Mouse (Mus musculus): ENCODE data around the gene Inhbe. TPM values are rescaled to one million over a fixed set of nuclear protein-coding genes. Genes with fewer than 3 reads are reported as not detected.

Gene Inhbe
- polyA plus RNA-seq, 1 experiment = not detected

GRCm38 (mm10) chr10:127337536-127338099 is 16.6 kb downstream of the Inhbe start:
- TF ChIP-seq POLR2A (IDR thresholded peaks at IDR 0.05; ENCODE audit: low read depth, low read length) (no peak), CTCF (IDR thresholded peaks at IDR 0.05; ENCODE audit: borderline replicate concordance, insufficient read depth, low read length) (no peak)
- Histone ChIP-seq H3K27ac (ENCODE audit: insufficient read depth, low read length) (no peak overlapping the region), H3K4me1 (ENCODE audit: control insufficient read depth, insufficient read depth, low read length) (no peaks in the 10 kb centered on the region), H3K4me3 (ENCODE audit: insufficient read depth, low read length) (no peak overlapping the region)

- TF ChIP-seq POLR2A (IDR thresholded peaks at IDR 0.05; ENCODE audit: low read depth, low read length) = no peak
- no peak for TF ChIP-seq CTCF (IDR thresholded peaks at IDR 0.05; ENCODE audit: borderline replicate concordance, insufficient read depth, low read length)
- H3K27ac ChIP-seq (ENCODE audit: insufficient read depth, low read length) = no peak overlapping the region
- H3K4me3 ChIP-seq (ENCODE audit: insufficient read depth, low read length) = no peak overlapping the region
- H3K4me1 ChIP-seq (ENCODE audit: control insufficient read depth, insufficient read depth, low read length) = no peaks in the 10 kb centered on the region
Observed at GRCm38 (mm10) chr10:127336952-127337351, 17.3 kb downstream of the Inhbe start.

GRCm38 (mm10) chr10:127335271-127335670 is 18.9 kb downstream of the Inhbe start:
- Histone ChIP-seq H3K27ac (ENCODE audit: insufficient read depth, low read length) (no peak overlapping the region), H3K4me3 (ENCODE audit: insufficient read depth, low read length) (no peak overlapping the region), H3K4me1 (ENCODE audit: control insufficient read depth, insufficient read depth, low read length) (no peaks in the 10 kb centered on the region)
- TF ChIP-seq POLR2A (IDR thresholded peaks at IDR 0.05; ENCODE audit: low read depth, low read length) = no peak
- TF ChIP-seq CTCF (IDR thresholded peaks at IDR 0.05; ENCODE audit: borderline replicate concordance, insufficient read depth, low read length) = no peak

GRCm38 (mm10) chr10:127333152-127333551 is 21.1 kb downstream of the Inhbe start:
- no peak for TF ChIP-seq POLR2A (IDR thresholded peaks at IDR 0.05; ENCODE audit: low read depth, low read length)
- no peak for TF ChIP-seq CTCF (IDR thresholded peaks at IDR 0.05; ENCODE audit: borderline replicate concordance, insufficient read depth, low read length)
- Histone ChIP-seq H3K27ac (ENCODE audit: insufficient read depth, low read length) (no peak overlapping the region), H3K4me3 (ENCODE audit: insufficient read depth, low read length) (no peak overlapping the region), H3K4me1 (ENCODE audit: control insufficient read depth, insufficient read depth, low read length) (no peaks in the 10 kb centered on the region)

GRCm38 (mm10) chr10:127332211-127332874 is 21.9 kb downstream of the Inhbe start:
- no peak for TF ChIP-seq CTCF (IDR thresholded peaks at IDR 0.05; ENCODE audit: borderline replicate concordance, insufficient read depth, low read length)
- no peak for TF ChIP-seq POLR2A (IDR thresholded peaks at IDR 0.05; ENCODE audit: low read depth, low read length)
- Histone ChIP-seq H3K4me3 (ENCODE audit: insufficient read depth, low read length) (no peak overlapping the region), H3K4me1 (ENCODE audit: control insufficient read depth, insufficient read depth, low read length) (no peaks in the 10 kb centered on the region), H3K27ac (ENCODE audit: insufficient read depth, low read length) (no peak overlapping the region)

GRCm38 (mm10) chr10:127330212-127330611 is 24.0 kb downstream of the Inhbe start:
- Histone ChIP-seq H3K4me3 (ENCODE audit: insufficient read depth, low read length) (no peak overlapping the region), H3K27ac (ENCODE audit: insufficient read depth, low read length) (no peak overlapping the region), H3K4me1 (ENCODE audit: control insufficient read depth, insufficient read depth, low read length) (no peaks in the 10 kb centered on the region)
- TF ChIP-seq POLR2A (IDR thresholded peaks at IDR 0.05; ENCODE audit: low read depth, low read length) (no peak), CTCF (IDR thresholded peaks at IDR 0.05; ENCODE audit: borderline replicate concordance, insufficient read depth, low read length) (no peak)

GRCm38 (mm10) chr10:127327461-127328145 is 26.6 kb downstream of the Inhbe start:
- no peaks in the 10 kb centered on the region for H3K4me1 ChIP-seq (ENCODE audit: control insufficient read depth, insufficient read depth, low read length)
- H3K27ac ChIP-seq (ENCODE audit: insufficient read depth, low read length) = no peak overlapping the region
- TF ChIP-seq CTCF (IDR thresholded peaks at IDR 0.05; ENCODE audit: borderline replicate concordance, insufficient read depth, low read length) (no peak), POLR2A (IDR thresholded peaks at IDR 0.05; ENCODE audit: low read depth, low read length) (no peak)
- no peak overlapping the region for H3K4me3 ChIP-seq (ENCODE audit: insufficient read depth, low read length)

GRCm38 (mm10) chr10:127326828-127327227 is 27.4 kb downstream of the Inhbe start:
- no peak for TF ChIP-seq POLR2A (IDR thresholded peaks at IDR 0.05; ENCODE audit: low read depth, low read length)
- TF ChIP-seq CTCF (IDR thresholded peaks at IDR 0.05; ENCODE audit: borderline replicate concordance, insufficient read depth, low read length) = no peak

GRCm38 (mm10) chr10:127326017-127326801 is 28.0 kb downstream of the Inhbe start:
- H3K4me1 ChIP-seq (ENCODE audit: control insufficient read depth, insufficient read depth, low read length) = no peaks in the 10 kb centered on the region
- H3K4me3 ChIP-seq (ENCODE audit: insufficient read depth, low read length) = peak overlapping the region; percentile 34
- H3K27ac ChIP-seq (ENCODE audit: insufficient read depth, low read length) = no peak overlapping the region
- TF ChIP-seq POLR2A (IDR thresholded peaks at IDR 0.05; ENCODE audit: low read depth, low read length) = no peak
- no peak for TF ChIP-seq CTCF (IDR thresholded peaks at IDR 0.05; ENCODE audit: borderline replicate concordance, insufficient read depth, low read length)

More at GRCm38 (mm10) chr10:127326828-127327227, 27.4 kb downstream of the Inhbe start:
- Histone ChIP-seq H3K27ac (ENCODE audit: insufficient read depth, low read length) (no peak overlapping the region), H3K4me1 (ENCODE audit: control insufficient read depth, insufficient read depth, low read length) (no peaks in the 10 kb centered on the region), H3K4me3 (ENCODE audit: insufficient read depth, low read length) (peak overlapping the region; percentile 34)

Measured in embryonic fibroblast, embryonic 13.5 days (primary cell).